Mouse (Mus musculus): ENCODE measurements around the gene Aoc2. TPM values are rescaled to one million over a fixed set of nuclear protein-coding genes. Genes with fewer than 3 reads are reported as not detected.
A peak's percentile ranks its signal among the peaks of the same experiment; 100 is the strongest.
"Not testable (repeated sequence)": the region's sequence is repeated elsewhere in the genome, so short reads cannot be mapped to it uniquely, and the experiment has no call there.

The Aoc2 gene
- polyA plus RNA-seq, 1 experiment from 2014 or later, result 0.75 TPM

- Histone ChIP-seq H3K9me3 (no peaks in the 10 kb centered on the region), H3K27ac (replicated peaks) (peak within 1 kb of the TSS; percentile 87), H3K36me3 (peaks cover 32% of the 10 kb centered on the region), H3K27me3 (replicated peaks) (no peaks in the 10 kb centered on the region), H3K4me1 (peaks cover 17% of the 10 kb centered on the region), H3K4me3 (peak within 1 kb of the TSS; percentile 88), H3K9ac (peak within 1 kb of the TSS; percentile 97), H3K4me2 (peak within 1 kb of the TSS; percentile 83)
- under 1% methylated on average over 58 of the region's 62 CpGs for WGBS
- ATAC-seq (ENCODE audit: extremely low read depth, insufficient number of reproducible peaks, low FRiP score, low TSS enrichment), result peak; percentile 83
Measured at GRCm38 (mm10) chr11:101315665-101316500, 9.0 kb upstream of the Aoc2 start, which contains the start of gene Psme3. Psme3 (plus strand) TSS chr11:101316213.

- peak overlapping the region; percentile 88 for H3K4me3 ChIP-seq
- WGBS, result 2% methylated on average over 17 of the region's 17 CpGs
- H3K27ac ChIP-seq (replicated peaks), result peak overlapping the region; percentile 87
- H3K27me3 ChIP-seq (replicated peaks), result no peaks in the 10 kb centered on the region
- H3K9me3 ChIP-seq, result no peaks in the 10 kb centered on the region
- H3K4me1 ChIP-seq, result peaks cover 17% of the 10 kb centered on the region
- peaks cover 38% of the 10 kb centered on the region for H3K36me3 ChIP-seq
- peak; percentile 52 for ATAC-seq (ENCODE audit: extremely low read depth, insufficient number of reproducible peaks, low FRiP score, low TSS enrichment)
- peak overlapping the region; percentile 97 for H3K9ac ChIP-seq
- H3K4me2 ChIP-seq, result peak overlapping the region; percentile 83
Measured at GRCm38 (mm10) chr11:101316501-101316917, 8.4 kb upstream of the Aoc2 start.

- Histone ChIP-seq H3K27me3 (replicated peaks) (no peaks in the 10 kb centered on the region), H3K27ac (replicated peaks) (no peak overlapping the region), H3K4me1 (peaks cover 8% of the 10 kb centered on the region), H3K4me2 (no peak overlapping the region), H3K36me3 (peaks cover 77% of the 10 kb centered on the region), H3K4me3 (no peak overlapping the region), H3K9ac (no peak overlapping the region), H3K9me3 (no peaks in the 10 kb centered on the region)
- WGBS, result 8% methylated on average over 4 of the region's 4 CpGs
- no peak for ATAC-seq (ENCODE audit: extremely low read depth, insufficient number of reproducible peaks, low FRiP score, low TSS enrichment)
Measured at GRCm38 (mm10) chr11:101323609-101324008, 1.3 kb upstream of the Aoc2 start.

GRCm38 (mm10) chr11:101325201-101325600 lies 338 bp downstream of the Aoc2 start:
- not testable (repeated sequence) for H3K9me3 ChIP-seq; H3K27me3 ChIP-seq (replicated peaks); H3K4me2 ChIP-seq; H3K4me3 ChIP-seq; ATAC-seq (ENCODE audit: extremely low read depth, insufficient number of reproducible peaks, low FRiP score, low TSS enrichment); H3K27ac ChIP-seq (replicated peaks); H3K9ac ChIP-seq
- Histone ChIP-seq H3K36me3 (peaks cover 61% of the 10 kb centered on the region), H3K4me1 (peaks cover 16% of the 10 kb centered on the region)
- 89% methylated on average over 11 of the region's 11 CpGs for WGBS

GRCm38 (mm10) chr11:101326147-101326546 lies 1.3 kb downstream of the Aoc2 start:
- no peak overlapping the region for H3K27ac ChIP-seq (replicated peaks)
- 84% methylated on average over 11 of the region's 11 CpGs for WGBS
- H3K4me3 ChIP-seq, result no peak overlapping the region
- peaks cover 24% of the 10 kb centered on the region for H3K4me1 ChIP-seq
- peaks cover 52% of the 10 kb centered on the region for H3K36me3 ChIP-seq
- no peaks in the 10 kb centered on the region for H3K9me3 ChIP-seq
- no peak for ATAC-seq (ENCODE audit: extremely low read depth, insufficient number of reproducible peaks, low FRiP score, low TSS enrichment)
- no peak overlapping the region for H3K4me2 ChIP-seq
- no peak overlapping the region for H3K9ac ChIP-seq
- no peaks in the 10 kb centered on the region for H3K27me3 ChIP-seq (replicated peaks)

- H3K4me1 ChIP-seq, result peaks cover 24% of the 10 kb centered on the region
- WGBS, result 46% methylated on average over 3 of the region's 3 CpGs
- no peak overlapping the region for H3K27ac ChIP-seq (replicated peaks)
- no peak overlapping the region for H3K4me3 ChIP-seq
- ATAC-seq (ENCODE audit: extremely low read depth, insufficient number of reproducible peaks, low FRiP score, low TSS enrichment), result no peak
- no peak overlapping the region for H3K4me2 ChIP-seq
- no peak overlapping the region for H3K9ac ChIP-seq
- H3K9me3 ChIP-seq, result no peaks in the 10 kb centered on the region
- H3K36me3 ChIP-seq, result peaks cover 40% of the 10 kb centered on the region
- no peaks in the 10 kb centered on the region for H3K27me3 ChIP-seq (replicated peaks)
Measured at GRCm38 (mm10) chr11:101327311-101327710, 2.4 kb downstream of the Aoc2 start.

GRCm38 (mm10) chr11:101328941-101329635 lies 4.2 kb downstream of the Aoc2 start:
- Histone ChIP-seq H3K27ac (replicated peaks) (no peak overlapping the region), H3K27me3 (replicated peaks) (no peaks in the 10 kb centered on the region), H3K9me3 (no peaks in the 10 kb centered on the region), H3K4me3 (no peak overlapping the region), H3K4me2 (no peak overlapping the region), H3K36me3 (peaks cover 23% of the 10 kb centered on the region), H3K4me1 (peaks cover 24% of the 10 kb centered on the region), H3K9ac (no peak overlapping the region)
- no peak for ATAC-seq (ENCODE audit: extremely low read depth, insufficient number of reproducible peaks, low FRiP score, low TSS enrichment)
- 64% methylated on average over 6 of the region's 6 CpGs for WGBS

- H3K4me3 ChIP-seq, result no peak within 1 kb of the TSS
- no peaks in the 10 kb centered on the region for H3K27me3 ChIP-seq (replicated peaks)
- H3K4me1 ChIP-seq, result peaks cover 29% of the 10 kb centered on the region
- H3K4me2 ChIP-seq, result peak within 1 kb of the TSS; percentile 11; the same call in 1 of the 2 replicates
- no peak within 1 kb of the TSS for H3K9ac ChIP-seq
- H3K36me3 ChIP-seq, result peaks cover 9% of the 10 kb centered on the region
- H3K9me3 ChIP-seq, result no peaks in the 10 kb centered on the region
- no peak for ATAC-seq (ENCODE audit: extremely low read depth, insufficient number of reproducible peaks, low FRiP score, low TSS enrichment)
- H3K27ac ChIP-seq (replicated peaks), result 0 out of 2 replicates have a peak within 1 kb of the TSS, but pooled peaks have one; percentile 8
- WGBS, result 50% methylated on average over 7 of the region's 7 CpGs
Measured at GRCm38 (mm10) chr11:101330371-101330924, 5.6 kb downstream of the Aoc2 start, which contains the start of gene Aoc3. Aoc3 (plus strand) TSS chr11:101330605.

- H3K27me3 ChIP-seq (replicated peaks); H3K9ac ChIP-seq; H3K9me3 ChIP-seq; ATAC-seq (ENCODE audit: extremely low read depth, insufficient number of reproducible peaks, low FRiP score, low TSS enrichment); H3K36me3 ChIP-seq; H3K4me3 ChIP-seq: not testable (repeated sequence)
- WGBS, result 61% methylated on average over 6 of the region's 6 CpGs
- H3K4me1 ChIP-seq, result peaks cover 29% of the 10 kb centered on the region
- 0 out of 2 replicates have a peak overlapping the region, but pooled peaks have one; percentile 8 for H3K27ac ChIP-seq (replicated peaks)
- H3K4me2 ChIP-seq, result peak overlapping the region; percentile 11; the same call in 1 of the 2 replicates
Measured at GRCm38 (mm10) chr11:101330961-101331360, 6.1 kb downstream of the Aoc2 start.

GRCm38 (mm10) chr11:101332537-101332936 lies 7.7 kb downstream of the Aoc2 start:
- no peak for ATAC-seq (ENCODE audit: extremely low read depth, insufficient number of reproducible peaks, low FRiP score, low TSS enrichment)
- 65% methylated on average over 3 of the region's 3 CpGs for WGBS
- Histone ChIP-seq H3K4me1 (peaks cover 34% of the 10 kb centered on the region), H3K27me3 (replicated peaks) (no peaks in the 10 kb centered on the region), H3K9me3 (no peaks in the 10 kb centered on the region), H3K4me3 (no peak overlapping the region), H3K36me3 (no peaks in the 10 kb centered on the region), H3K27ac (replicated peaks) (no peak overlapping the region), H3K4me2 (no peak overlapping the region), H3K9ac (no peak overlapping the region)

- Histone ChIP-seq H3K4me2 (no peak overlapping the region), H3K4me3 (no peak overlapping the region), H3K27me3 (replicated peaks) (no peaks in the 10 kb centered on the region), H3K9me3 (no peaks in the 10 kb centered on the region), H3K27ac (replicated peaks) (no peak overlapping the region), H3K9ac (no peak overlapping the region), H3K4me1 (peaks cover 36% of the 10 kb centered on the region), H3K36me3 (no peaks in the 10 kb centered on the region)
- no peak for ATAC-seq (ENCODE audit: extremely low read depth, insufficient number of reproducible peaks, low FRiP score, low TSS enrichment)
- 48% methylated on average over 10 of the region's 10 CpGs for WGBS
Measured at GRCm38 (mm10) chr11:101334023-101334422, 9.2 kb downstream of the Aoc2 start.

All from heart, embryonic 13.5 days (tissue).